Mouse (Mus musculus): ENCODE measurements around the gene Gsdma3. TPM values are rescaled to one million over a fixed set of nuclear protein-coding genes. Genes with fewer than 3 reads are reported as not detected.
A peak's percentile ranks its signal among the peaks of the same experiment; 100 is the strongest.
"Not testable (repeated sequence)": the region's sequence is repeated elsewhere in the genome, so short reads cannot be mapped to it uniquely, and the experiment has no call there.

Gsdma3 gene
- total RNA-seq, 2 experiments from 2014 or later = 0.31 to 0.38 TPM

GRCm38 (mm10) chr11:98646459-98646858 lies 20.3 kb downstream of the Gsdma3 start, which contains the start of gene Gsdma2:
Gene Gsdma2, plus strand, starts transcription at chr11:98646759.
- DNase-seq (ENCODE audit: low spot score in 2 of 2) = no peak

GRCm38 (mm10) chr11:98655076-98655475 lies 28.9 kb downstream of the Gsdma3 start:
- peak in 1 of 2 experiments; percentile 24 for DNase-seq (ENCODE audit: low spot score in 2 of 2)
- intact Hi-C loops (cut with DNase I) = loop anchor here (5.0 kb wide), 1 partner anchor 48 kb away; no protein-coding TSS in a partner anchor

More at GRCm38 (mm10) chr11:98646459-98646858, 20.3 kb downstream of the Gsdma3 start, which contains the start of gene Gsdma2:
- intact Hi-C loops (cut with DNase I) = no loop called here

DNA sequence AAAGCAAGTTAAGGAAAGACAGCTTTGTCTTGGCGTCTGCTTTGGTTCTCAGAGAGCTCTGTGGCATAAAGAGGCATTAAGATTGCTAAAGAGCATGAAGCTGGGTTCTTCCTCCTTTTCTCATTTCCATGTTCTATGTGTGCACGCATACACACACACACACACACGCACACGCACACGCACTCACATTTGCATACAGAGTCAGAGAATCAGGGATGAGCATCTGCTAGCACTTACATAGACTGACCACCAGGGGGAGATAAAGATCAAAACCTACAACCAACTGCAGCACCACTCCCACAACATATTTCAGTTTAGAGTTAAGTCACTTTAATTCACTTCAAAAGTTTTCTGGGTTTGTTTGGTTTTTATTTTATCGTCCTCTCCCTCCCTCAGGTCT lies 34.4 kb downstream of the Gsdma3 start:
- peak; percentile 62 to 90 for DNase-seq (ENCODE audit: low spot score in 2 of 2)
- intact Hi-C loops (cut with DNase I) = no loop called here

DNA sequence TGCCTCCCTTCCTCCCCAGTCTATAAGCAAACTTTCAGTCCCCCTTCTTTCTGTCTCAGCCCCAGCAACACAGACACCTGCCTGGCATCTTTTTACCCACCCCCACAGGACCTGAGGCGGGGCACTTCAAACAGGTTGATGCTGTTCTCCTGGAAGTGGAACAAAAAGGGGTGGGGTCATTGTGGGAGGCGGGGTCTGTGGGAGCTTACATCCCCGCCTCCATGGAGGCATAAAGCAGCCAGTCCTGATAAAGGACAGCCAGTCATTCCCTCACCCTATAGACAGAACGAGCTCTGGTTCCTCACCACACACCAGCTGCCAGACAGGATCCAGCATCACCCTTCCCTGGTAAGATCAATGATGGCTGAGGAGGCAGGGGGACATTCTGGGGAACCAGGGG lies 37.9 kb downstream of the Gsdma3 start, which contains the start of gene Gsdma:
Gene Gsdma, plus strand, starts transcription at position 261 of the 400 bp plus-strand sequence.
- DNase-seq (ENCODE audit: low spot score in 2 of 2) = no peak

GRCm38 (mm10) chr11:98668984-98669383 lies 42.8 kb downstream of the Gsdma3 start:
- intact Hi-C loops (cut with DNase I) = no loop called here
- DNase-seq (ENCODE audit: low spot score in 2 of 2) = no peak

More for the DNA sequence above, 37.9 kb downstream of the Gsdma3 start, which contains the start of gene Gsdma:
- intact Hi-C loops (cut with DNase I) = no loop called here

DNA sequence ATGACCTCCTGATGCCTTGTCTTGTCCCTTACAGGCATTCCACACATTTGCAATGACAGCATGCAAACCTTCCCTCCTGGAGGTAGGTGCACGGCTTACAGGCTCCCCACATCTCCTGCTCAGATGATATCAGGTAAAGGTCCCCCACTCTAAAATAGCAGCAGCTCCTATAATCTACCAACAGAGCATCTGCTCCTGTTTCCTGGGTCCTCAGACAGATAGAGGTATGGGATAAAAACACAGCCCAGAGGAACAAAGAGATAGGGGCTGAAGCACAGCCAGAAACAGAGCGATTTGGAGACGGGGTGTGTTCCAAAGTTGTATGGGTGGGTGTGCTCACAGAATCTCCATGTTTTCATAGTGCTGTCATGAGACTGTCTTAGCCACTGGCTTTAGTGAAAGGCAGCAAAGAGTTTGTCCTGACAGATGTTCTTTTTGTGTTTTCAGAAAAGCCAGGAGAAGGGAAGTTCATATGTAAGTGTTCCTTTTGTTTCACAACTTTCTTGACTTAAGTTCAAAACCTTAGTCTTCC lies 45.2 kb downstream of the Gsdma3 start:
- intact Hi-C loops (cut with DNase I) = no loop called here
- DNase-seq (ENCODE audit: low spot score in 2 of 2) = no peak

DNA sequence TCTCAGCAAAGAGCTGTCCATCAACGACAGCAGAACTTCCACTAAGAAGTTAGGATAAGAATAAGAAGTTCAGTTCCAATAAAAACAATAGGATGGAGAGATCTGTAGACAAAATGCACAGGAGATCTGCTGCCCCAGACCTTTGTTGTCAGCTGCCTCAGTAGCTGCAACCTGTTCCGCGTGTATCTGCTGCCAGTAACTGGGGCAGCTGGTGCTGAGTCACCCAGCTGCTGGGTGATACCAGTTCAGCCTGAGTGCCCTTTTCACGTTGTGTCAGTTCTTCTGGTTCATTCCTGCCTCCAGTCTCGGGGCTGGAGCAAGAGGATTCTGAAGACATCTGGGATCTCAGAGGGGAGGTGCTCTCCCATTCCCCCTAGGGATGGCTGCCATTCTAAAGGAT lies 45.7 kb downstream of the Gsdma3 start:
- DNase-seq (ENCODE audit: low spot score in 2 of 2) = no peak
- intact Hi-C loops (cut with DNase I) = no loop called here

DNA sequence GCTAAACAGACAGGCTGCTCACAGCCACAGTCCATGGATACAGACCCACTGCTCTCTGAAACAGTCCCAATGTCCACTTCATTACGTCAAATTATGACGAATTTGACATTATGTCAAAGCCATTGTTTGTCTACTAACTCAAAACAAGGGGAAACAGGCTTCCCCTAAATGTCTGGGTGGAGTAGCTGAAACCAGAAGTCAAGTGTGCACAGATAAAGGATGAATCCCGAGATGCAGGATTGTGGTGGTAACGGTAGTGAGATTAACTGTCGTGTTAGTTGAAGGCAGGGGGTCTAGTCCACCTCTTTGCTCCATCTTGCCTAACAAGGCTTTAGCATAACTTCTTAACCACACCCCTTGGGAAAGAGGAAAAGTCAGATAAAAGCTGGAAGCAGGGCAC lies 46.3 kb downstream of the Gsdma3 start:
- DNase-seq (ENCODE audit: low spot score in 2 of 2) = no peak
- intact Hi-C loops (cut with DNase I) = no loop called here

DNA sequence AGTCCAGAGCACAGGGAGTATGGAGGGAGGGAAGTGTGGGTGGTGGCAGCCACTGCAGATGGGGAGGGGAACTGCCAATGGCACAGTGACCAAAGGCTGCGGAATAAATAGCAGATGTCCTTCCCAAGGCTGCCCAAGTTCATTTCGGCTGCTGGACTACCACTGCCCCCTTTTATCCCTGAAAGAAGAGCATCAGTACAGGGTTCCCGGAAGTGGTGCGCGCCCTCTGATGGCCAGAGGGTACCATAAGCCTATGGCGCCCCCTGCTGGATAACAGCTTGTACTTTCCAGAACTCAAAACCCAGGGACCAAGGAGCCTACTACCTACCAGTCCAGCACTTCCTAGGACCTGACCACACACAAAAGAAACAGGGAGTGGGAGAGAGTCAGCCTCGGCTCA lies 47.0 kb downstream of the Gsdma3 start:
- DNase-seq (ENCODE audit: low spot score in 2 of 2) = peak in 1 of 2 experiments; percentile 55
- intact Hi-C loops (cut with DNase I) = not testable (repeated sequence)

DNA sequence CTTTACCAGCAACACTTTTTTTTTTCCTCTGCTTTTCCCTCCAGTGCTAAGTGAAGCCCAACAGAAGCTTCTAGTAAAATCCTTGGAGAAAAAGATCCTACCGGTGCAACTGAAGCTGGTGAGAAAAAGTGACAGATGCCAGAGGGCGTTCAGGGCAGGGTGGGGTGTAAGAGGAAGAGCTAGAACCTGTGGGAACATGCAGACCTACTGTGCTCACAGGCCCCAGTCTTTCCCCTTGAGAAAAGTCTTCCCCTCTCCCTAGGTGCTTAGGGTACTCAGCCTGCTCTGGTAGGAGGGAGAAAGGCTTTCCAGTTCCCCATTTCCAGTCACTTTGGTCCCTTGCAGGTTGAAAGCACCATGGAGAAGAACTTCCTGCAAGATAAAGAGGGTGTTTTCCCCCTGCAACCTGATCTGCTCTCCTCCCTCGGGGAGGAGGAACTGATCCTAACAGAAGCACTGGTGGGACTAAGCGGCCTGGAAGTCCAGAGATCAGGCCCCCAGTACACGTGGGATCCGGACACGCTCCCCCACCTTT lies 49.7 kb downstream of the Gsdma3 start:
- DNase-seq (ENCODE audit: low spot score in 2 of 2) = no peak
- intact Hi-C loops (cut with DNase I) = no loop called here

DNA sequence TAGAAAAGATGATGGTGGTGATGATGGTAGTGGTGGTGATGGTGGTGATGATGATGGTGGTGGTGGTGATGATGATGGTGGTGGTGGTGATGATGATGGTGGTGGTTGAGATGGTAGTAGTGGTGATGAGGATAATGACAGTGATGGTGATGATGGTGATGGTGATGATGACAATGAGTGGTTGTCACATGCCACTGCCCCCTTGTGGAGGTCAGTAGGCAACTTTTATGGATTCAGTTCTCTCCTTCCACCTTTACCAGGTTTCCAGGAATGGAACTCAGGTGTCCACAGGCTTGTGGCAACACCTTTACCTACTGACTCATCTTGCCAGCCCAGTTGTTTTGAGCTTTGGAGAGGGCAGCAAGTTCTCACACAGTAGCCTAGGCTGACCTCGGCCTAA lies 53.9 kb downstream of the Gsdma3 start:
- DNase-seq (ENCODE audit: low spot score in 2 of 2) = no peak
- intact Hi-C loops (cut with DNase I) = no loop called here

- intact Hi-C loops (cut with DNase I); DNase-seq (ENCODE audit: low spot score in 2 of 2): not testable (repeated sequence)
These were observed 54.4 kb downstream of the Gsdma3 start for GRCm38 (mm10) chr11:98680595-98680994.

DNA sequence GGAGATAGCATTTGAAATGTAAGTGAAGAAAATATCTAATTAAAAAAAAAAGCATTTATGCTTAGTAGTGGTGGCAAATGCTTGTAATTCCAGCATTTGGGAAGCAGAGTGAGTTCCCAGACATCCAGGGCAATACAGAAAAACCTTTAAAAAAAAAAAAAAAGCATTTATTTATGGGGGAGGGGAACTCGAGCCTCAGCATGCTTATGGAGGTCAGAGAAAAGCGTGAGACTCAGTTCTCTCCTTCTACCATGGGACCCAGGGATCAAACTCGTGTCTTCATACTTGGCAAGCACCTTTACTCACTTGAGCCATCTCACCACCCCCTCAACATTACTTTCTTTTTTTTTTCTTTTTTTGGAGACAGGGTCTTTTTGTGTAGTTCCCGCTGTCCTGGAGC lies 55.0 kb downstream of the Gsdma3 start:
- no peak for DNase-seq (ENCODE audit: low spot score in 2 of 2)
- intact Hi-C loops (cut with DNase I) = no loop called here

GRCm38 (mm10) chr11:98681786-98682745 lies 55.9 kb downstream of the Gsdma3 start, which contains the start of gene Psmd3:
Gene Psmd3, plus strand, starts transcription at chr11:98682554.
- intact Hi-C loops (cut with DNase I) = no loop called here
- peak; percentile 96 to 97 for DNase-seq (ENCODE audit: low spot score in 2 of 2)

- DNase-seq (ENCODE audit: low spot score in 2 of 2) = no peak
- intact Hi-C loops (cut with DNase I) = no loop called here
These were observed 56.7 kb downstream of the Gsdma3 start for GRCm38 (mm10) chr11:98682811-98683210.

DNA sequence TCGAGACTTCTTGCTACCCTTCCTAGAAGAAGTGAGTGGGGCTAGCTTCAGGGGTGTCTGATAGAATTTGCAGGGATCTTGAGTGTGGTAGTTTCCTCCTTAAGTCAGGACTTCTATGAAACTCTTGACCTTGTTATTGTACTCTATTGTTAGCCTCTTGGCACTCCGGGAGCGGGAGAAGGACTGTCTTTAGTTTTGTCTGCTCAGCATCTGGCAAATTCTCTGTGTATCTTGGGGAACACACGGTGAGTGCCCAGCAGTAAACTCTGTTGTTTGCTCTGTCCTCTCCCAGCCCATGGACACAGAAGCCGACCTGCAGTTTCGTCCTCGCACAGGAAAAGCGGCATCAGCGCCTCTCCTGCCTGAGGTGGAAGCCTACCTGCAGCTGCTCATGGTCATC lies 59.5 kb downstream of the Gsdma3 start:
- no peak for DNase-seq (ENCODE audit: low spot score in 2 of 2)
- intact Hi-C loops (cut with DNase I) = no loop called here

DNA sequence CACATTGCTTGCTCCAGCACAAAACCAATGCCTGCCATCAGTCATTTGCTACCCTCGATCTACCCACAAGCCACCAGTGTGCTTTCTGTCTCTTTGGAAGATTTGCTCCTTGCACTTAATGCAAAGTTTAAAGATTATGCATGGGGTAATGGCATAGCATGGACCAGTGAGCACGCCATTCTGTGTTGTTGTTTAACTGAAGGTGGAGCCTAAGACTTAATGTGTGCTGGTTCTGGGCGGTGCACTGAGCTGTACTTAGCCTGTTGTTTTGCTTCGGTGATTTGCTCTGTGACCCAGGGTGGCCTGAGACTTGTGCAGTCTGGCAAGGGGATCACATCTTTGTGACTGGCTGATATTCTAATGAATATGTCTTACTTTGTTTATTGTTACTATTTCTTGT lies 60.8 kb downstream of the Gsdma3 start:
- no peak for DNase-seq (ENCODE audit: low spot score in 2 of 2)
- intact Hi-C loops (cut with DNase I) = no loop called here

Measured in left cerebral cortex, postnatal 14 days (tissue).